Mouse (Mus musculus): ENCODE measurements at regions not wholly inside any gene's neighbourhood (a gene's known extent, or its start where the extent isn't known, plus 50 kb on each side); places are given as distances from the start of the nearest gene placed in this dataset.

DNA sequence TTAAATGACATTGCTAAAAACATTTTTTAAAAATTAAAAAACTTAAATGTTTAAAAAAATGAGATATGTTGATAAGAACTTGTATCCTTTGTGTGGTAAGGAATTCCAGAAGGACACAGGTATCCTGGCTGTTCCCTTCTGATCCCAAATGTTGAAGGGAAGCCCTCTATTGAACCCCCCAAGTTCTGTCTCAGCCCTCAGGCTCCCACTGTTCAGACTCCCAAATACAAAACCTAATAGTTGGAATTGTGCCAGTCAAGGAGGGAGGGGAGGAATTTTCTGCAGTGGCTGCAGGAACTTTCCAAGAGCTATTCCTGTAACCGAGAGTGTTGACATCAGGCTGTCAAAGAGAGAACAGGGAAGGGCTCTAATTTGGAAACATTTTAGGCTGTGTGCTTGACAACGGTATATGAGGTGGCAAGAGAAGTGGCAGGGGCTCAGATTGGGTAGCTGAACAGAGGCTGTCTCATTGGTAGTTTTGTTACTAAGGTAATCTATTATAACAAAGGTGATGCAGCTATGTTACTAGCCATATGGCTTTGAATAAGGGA lies 843.8 kb upstream of the A1bg start:
- no peaks in the 10 kb centered on the region for H3K36me3 ChIP-seq
- WGBS: 32% methylated on average over 2 of the region's 2 CpGs
- ATAC-seq (ENCODE audit: insufficient number of reproducible peaks, insufficient read depth, low FRiP score, low TSS enrichment, low read depth): peak; percentile 64; the same call in 1 of the 2 replicates
- no peak overlapping the region for H3K4me3 ChIP-seq (replicated peaks)
- H3K27ac ChIP-seq: no peak overlapping the region
- peaks cover 21% of the 10 kb centered on the region; the same call in 1 of the 2 replicates for H3K4me1 ChIP-seq (replicated peaks)
- H3K4me2 ChIP-seq: no peak overlapping the region
- no peak overlapping the region for H3K9ac ChIP-seq (replicated peaks)
- H3K9me3 ChIP-seq: no peaks in the 10 kb centered on the region
- H3K27me3 ChIP-seq: no peaks in the 10 kb centered on the region

DNA sequence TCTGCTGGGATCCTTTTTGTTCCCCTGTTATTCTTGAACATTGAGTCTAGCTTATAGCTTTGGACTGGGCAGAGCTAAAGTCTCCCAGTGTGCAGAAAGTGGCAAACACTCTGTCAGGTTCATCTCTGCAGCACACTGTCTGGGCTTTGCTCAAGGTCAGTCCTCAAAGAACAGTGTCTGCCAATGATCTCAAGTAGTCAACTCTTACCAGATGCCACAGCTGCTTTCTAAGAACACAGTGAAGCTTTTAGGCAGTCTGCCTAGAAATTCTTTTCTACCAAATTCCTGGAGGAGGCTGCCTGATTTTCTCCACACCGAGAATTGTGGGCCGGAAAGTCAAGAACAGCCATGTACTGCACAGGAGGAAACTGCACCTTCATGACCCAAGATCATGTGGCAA lies 831.0 kb upstream of the A1bg start:
- Histone ChIP-seq H3K9me3 (no peaks in the 10 kb centered on the region), H3K4me2 (no peak overlapping the region), H3K4me3 (replicated peaks) (no peak overlapping the region), H3K27ac (no peak overlapping the region), H3K36me3 (no peaks in the 10 kb centered on the region), H3K27me3 (no peaks in the 10 kb centered on the region), H3K9ac (replicated peaks) (no peak overlapping the region), H3K4me1 (replicated peaks) (no peaks in the 10 kb centered on the region)
- no peak for ATAC-seq (ENCODE audit: insufficient number of reproducible peaks, insufficient read depth, low FRiP score, low TSS enrichment, low read depth)
- WGBS: 82% methylated on average over 2 of the region's 2 CpGs

DNA sequence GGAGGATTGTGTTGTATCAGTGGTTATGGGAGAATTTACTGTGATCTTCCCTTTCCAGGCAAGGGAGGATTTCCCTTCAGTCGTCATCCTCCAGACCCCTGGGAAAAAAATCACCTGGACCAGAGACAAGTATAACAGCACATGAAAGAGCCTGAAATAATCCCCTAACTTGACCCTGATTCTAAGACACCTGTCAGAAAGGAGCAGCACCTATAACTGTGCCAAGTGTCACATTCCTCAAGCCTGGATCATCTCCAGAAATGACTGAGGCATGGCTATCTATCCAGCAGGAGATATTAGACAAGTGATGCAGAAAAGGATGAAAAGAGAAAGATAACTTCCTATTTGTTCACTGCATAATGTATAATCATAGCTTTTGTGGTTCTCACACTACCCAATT lies 800.9 kb upstream of the A1bg start:
- H3K4me2 ChIP-seq: no peak overlapping the region
- no peaks in the 10 kb centered on the region for H3K27me3 ChIP-seq
- no peak overlapping the region for H3K27ac ChIP-seq
- H3K9ac ChIP-seq (replicated peaks): no peak overlapping the region
- no peaks in the 10 kb centered on the region for H3K9me3 ChIP-seq
- no peak for ATAC-seq (ENCODE audit: insufficient number of reproducible peaks, insufficient read depth, low FRiP score, low TSS enrichment, low read depth)
- no peaks in the 10 kb centered on the region for H3K4me1 ChIP-seq (replicated peaks)
- H3K4me3 ChIP-seq (replicated peaks): no peak overlapping the region
- no peaks in the 10 kb centered on the region for H3K36me3 ChIP-seq
- WGBS: 58% methylated on average over 1 of the region's 1 CpGs

DNA sequence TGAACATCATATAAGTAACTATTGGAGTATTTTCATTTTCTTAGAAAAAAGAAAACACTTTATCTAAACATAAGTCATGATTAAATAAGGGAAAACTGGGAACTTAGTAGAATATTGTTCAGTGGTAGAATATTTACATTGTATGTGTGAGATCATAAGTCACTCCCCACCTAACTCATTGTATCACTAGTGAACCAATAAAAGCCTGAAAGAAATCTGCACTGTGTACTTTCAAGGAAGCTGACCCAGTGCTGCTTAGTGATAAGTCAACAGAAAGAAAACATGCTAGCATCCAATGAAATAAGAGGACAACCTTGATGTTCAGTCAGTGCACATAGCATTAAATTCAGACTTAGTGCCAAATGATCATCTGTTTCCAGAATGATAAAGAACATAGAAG lies 795.7 kb upstream of the A1bg start:
- Histone ChIP-seq H3K27me3 (no peaks in the 10 kb centered on the region), H3K9me3 (no peaks in the 10 kb centered on the region), H3K4me1 (replicated peaks) (no peaks in the 10 kb centered on the region), H3K4me3 (replicated peaks) (no peak overlapping the region), H3K4me2 (no peak overlapping the region), H3K9ac (replicated peaks) (no peak overlapping the region), H3K36me3 (no peaks in the 10 kb centered on the region), H3K27ac (no peak overlapping the region)
- ATAC-seq (ENCODE audit: insufficient number of reproducible peaks, insufficient read depth, low FRiP score, low TSS enrichment, low read depth): no peak

DNA sequence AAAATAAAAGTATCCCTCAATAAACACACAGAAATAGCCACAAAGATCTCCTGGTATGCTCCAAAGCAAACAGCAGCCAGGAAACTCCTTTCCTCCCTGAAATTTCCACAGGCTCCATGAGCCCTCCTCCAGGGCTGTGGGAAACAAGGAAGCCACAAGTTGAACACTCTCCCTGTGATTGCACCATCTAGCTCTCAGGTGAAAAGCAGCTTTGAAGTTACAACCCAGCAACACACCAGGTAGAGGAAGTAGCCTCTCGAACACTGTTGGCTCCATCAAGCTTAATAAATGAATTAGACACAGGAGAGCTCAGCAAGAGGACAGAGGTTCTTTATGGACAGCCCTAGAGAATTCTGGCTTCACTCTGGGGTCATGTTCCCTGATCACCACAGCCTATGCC lies 794.4 kb upstream of the A1bg start:
- Histone ChIP-seq H3K36me3 (no peaks in the 10 kb centered on the region), H3K9me3 (no peaks in the 10 kb centered on the region), H3K27me3 (no peaks in the 10 kb centered on the region), H3K4me2 (no peak overlapping the region), H3K27ac (no peak overlapping the region), H3K9ac (replicated peaks) (no peak overlapping the region), H3K4me1 (replicated peaks) (no peaks in the 10 kb centered on the region), H3K4me3 (replicated peaks) (no peak overlapping the region)
- WGBS: 78% methylated on average over 1 of the region's 1 CpGs
- ATAC-seq (ENCODE audit: insufficient number of reproducible peaks, insufficient read depth, low FRiP score, low TSS enrichment, low read depth): no peak

DNA sequence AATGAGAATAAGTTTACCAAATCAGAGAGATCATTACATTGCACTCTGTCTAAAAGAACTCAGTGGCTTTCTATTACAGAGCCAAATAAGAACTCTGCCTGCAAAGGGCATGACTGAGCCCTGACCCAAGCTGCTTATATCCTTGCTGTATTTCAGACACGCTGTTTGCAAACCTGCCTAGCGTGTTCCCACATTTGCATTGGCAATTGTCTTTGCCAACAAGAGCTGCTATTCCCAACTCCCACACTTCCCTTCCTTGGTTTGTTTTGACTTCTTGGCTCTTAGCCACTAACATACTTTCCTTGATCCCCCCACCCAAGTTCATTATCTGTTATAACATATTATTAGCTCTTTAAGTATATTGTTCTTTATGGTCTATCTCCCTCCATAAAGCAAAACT lies 791.1 kb upstream of the A1bg start:
- no peaks in the 10 kb centered on the region for H3K36me3 ChIP-seq
- no peak overlapping the region for H3K27ac ChIP-seq
- WGBS: 81% methylated on average over 2 of the region's 2 CpGs
- H3K9ac ChIP-seq (replicated peaks): no peak overlapping the region
- H3K9me3 ChIP-seq: no peaks in the 10 kb centered on the region
- no peak overlapping the region for H3K4me3 ChIP-seq (replicated peaks)
- ATAC-seq (ENCODE audit: insufficient number of reproducible peaks, insufficient read depth, low FRiP score, low TSS enrichment, low read depth): no peak
- no peak overlapping the region for H3K4me2 ChIP-seq
- H3K27me3 ChIP-seq: no peaks in the 10 kb centered on the region
- H3K4me1 ChIP-seq (replicated peaks): no peaks in the 10 kb centered on the region

DNA sequence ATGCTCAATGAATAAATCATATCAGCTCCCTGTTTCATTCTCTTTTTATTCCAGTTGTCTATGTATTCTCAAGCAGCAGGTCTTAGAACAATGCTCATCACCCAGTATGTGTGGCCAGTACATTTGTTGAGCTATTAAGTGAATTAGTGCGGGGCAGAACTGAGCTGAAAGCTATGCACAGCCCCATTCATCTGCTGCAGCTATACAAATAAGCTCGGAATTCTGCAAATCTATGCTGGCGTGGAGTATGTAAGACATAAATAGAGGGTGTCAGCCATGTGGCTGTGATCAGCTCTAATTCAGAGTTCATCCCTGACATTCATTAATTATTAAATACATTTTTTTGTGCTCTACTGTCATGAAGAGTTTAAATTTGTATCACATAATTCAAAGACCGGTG lies 786.1 kb upstream of the A1bg start:
- no peak for ATAC-seq (ENCODE audit: insufficient number of reproducible peaks, insufficient read depth, low FRiP score, low TSS enrichment, low read depth)
- 92% methylated on average over 4 of the region's 4 CpGs for WGBS
- H3K4me3 ChIP-seq (replicated peaks): no peak overlapping the region
- no peaks in the 10 kb centered on the region for H3K4me1 ChIP-seq (replicated peaks)
- no peak overlapping the region for H3K27ac ChIP-seq
- H3K9ac ChIP-seq (replicated peaks): no peak overlapping the region
- H3K4me2 ChIP-seq: no peak overlapping the region
- no peaks in the 10 kb centered on the region for H3K9me3 ChIP-seq
- H3K36me3 ChIP-seq: no peaks in the 10 kb centered on the region
- no peaks in the 10 kb centered on the region for H3K27me3 ChIP-seq

DNA sequence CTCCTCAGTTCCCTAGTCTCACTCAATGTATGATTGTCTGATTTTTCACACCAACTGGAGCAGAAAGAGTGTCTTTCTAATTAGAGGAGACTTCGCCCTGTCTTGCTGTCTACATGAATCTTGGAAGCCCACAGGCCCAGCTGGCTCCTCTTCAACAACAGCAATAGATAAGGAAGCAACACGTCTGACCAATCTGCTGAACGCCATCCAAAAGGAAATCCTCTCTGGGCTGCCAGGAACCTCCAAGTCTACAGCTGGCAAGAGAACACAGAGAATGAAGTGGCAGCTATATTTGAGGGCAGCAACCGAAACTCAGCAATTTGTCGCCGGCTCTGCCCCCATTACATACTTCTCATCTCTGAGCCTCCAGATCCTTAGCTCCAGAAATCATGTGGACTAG lies 785.1 kb upstream of the A1bg start:
- Histone ChIP-seq H3K27ac (no peak overlapping the region), H3K36me3 (no peaks in the 10 kb centered on the region), H3K9me3 (no peaks in the 10 kb centered on the region), H3K9ac (replicated peaks) (no peak overlapping the region), H3K4me3 (replicated peaks) (no peak overlapping the region), H3K27me3 (no peaks in the 10 kb centered on the region), H3K4me1 (replicated peaks) (no peaks in the 10 kb centered on the region), H3K4me2 (no peak overlapping the region)
- WGBS: 88% methylated on average over 6 of the region's 6 CpGs
- no peak for ATAC-seq (ENCODE audit: insufficient number of reproducible peaks, insufficient read depth, low FRiP score, low TSS enrichment, low read depth)

DNA sequence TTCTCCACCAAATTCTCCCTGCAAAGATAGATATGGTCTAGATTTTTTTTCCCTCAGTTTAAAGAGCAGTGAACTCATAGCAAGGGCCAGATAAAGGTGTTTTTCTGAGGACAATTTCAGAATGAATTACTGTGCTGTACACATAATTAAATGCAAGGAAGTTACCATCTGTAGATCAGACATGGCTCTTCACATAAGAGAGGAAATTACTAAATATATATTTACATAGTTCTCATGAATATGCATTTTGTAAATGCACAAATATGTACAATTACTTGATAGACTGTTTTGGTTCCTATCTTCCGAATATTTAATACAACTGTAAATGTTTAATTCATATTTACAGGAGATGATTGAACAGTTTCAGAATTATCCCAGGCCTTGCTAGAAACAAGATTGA lies 769.9 kb upstream of the A1bg start:
- no peaks in the 10 kb centered on the region for H3K36me3 ChIP-seq
- no peak overlapping the region for H3K27ac ChIP-seq
- H3K4me3 ChIP-seq (replicated peaks): no peak overlapping the region
- whole genome bisulfite sequencing: 88% methylated on average over 1 of the region's 1 CpGs
- no peak for ATAC-seq (ENCODE audit: insufficient number of reproducible peaks, insufficient read depth, low FRiP score, low TSS enrichment, low read depth)
- H3K9ac ChIP-seq (replicated peaks): no peak overlapping the region
- no peaks in the 10 kb centered on the region for H3K4me1 ChIP-seq (replicated peaks)
- H3K9me3 ChIP-seq: no peaks in the 10 kb centered on the region
- H3K4me2 ChIP-seq: no peak overlapping the region
- no peaks in the 10 kb centered on the region for H3K27me3 ChIP-seq

DNA sequence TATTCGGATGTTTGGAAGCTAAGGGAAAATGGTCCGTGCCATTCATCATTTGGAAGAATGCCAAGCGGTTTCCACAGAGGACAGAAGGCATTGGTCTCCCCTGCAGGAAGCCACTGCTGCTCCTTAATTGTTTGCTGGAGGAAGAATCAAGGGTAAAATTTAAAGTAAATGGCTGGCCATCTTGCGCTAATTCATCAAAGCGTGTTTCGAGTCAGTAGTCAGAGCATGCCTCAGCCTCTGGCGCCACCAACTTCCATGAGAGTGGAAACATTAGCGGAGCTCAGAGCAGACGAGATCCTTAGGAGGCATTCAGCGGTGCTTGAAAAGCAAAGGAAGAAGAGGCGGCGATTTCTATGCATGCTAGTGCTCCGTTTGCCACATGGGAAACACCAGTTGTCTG lies 767.6 kb upstream of the A1bg start:
- H3K9ac ChIP-seq (replicated peaks): no peak overlapping the region
- WGBS: 91% methylated on average over 13 of the region's 13 CpGs
- ATAC-seq (ENCODE audit: insufficient number of reproducible peaks, insufficient read depth, low FRiP score, low TSS enrichment, low read depth): no peak

DNA sequence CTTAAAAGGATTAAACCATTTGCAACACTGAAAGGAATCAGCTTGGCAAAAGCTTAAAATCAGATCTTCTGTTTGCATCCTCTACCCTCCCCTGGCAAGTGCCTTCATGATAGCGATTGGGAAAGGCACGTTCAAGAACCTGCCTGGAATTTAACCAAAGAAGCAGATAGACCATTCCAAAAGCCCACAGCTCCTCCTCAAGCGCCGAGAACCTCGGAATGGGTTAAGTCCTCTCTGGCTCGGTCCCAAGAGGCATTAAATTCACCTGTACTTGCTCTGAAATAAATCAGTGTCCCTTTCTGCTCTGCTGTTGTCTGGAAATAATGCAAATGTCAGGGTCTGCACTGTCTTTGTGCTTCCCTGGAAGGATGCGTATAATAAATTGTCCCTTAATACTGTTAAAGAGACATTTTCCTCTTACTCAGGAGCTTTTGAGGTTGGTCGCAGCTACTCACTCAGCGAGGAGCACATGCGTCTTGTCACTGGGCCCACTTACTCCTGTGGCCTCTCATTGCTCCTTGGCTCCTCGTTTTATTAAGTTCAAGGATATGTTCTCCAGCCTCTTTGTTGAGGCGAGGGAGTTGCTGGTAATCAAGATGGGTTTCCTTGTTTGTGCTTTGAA lies 767.1 kb upstream of the A1bg start:
- Histone ChIP-seq H3K4me3 (replicated peaks) (no peak overlapping the region), H3K27ac (no peak overlapping the region), H3K9me3 (no peaks in the 10 kb centered on the region), H3K36me3 (no peaks in the 10 kb centered on the region), H3K4me2 (no peak overlapping the region), H3K9ac (replicated peaks) (no peak overlapping the region), H3K4me1 (replicated peaks) (no peaks in the 10 kb centered on the region), H3K27me3 (no peaks in the 10 kb centered on the region)
- 86% methylated on average over 12 of the region's 12 CpGs for WGBS
- no peak for ATAC-seq (ENCODE audit: insufficient number of reproducible peaks, insufficient read depth, low FRiP score, low TSS enrichment, low read depth)

More for the DNA sequence above, 767.6 kb upstream of the A1bg start:
- Histone ChIP-seq H3K4me1 (replicated peaks) (no peaks in the 10 kb centered on the region), H3K27me3 (no peaks in the 10 kb centered on the region), H3K4me3 (replicated peaks) (no peak overlapping the region), H3K36me3 (no peaks in the 10 kb centered on the region), H3K27ac (no peak overlapping the region), H3K4me2 (no peak overlapping the region), H3K9me3 (no peaks in the 10 kb centered on the region)

DNA sequence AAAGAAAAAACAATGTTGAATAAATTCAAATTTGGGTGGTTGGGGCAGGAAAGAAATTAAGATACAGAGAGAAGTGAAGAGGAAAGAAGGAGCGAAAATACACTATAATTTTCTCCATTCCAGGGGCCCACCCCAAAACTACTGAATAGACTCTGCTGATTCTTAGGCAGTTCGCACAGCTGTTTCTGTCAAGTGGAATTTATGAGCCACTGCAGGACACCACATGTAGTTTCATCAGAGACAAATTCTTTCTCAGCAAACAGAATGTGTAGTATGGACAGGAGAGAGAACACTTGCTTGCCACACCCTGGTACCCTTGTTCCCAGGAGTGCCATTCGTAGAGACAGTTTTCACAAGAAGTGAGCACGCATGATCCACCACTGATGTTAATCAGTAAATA lies 760.2 kb upstream of the A1bg start:
- H3K4me1 ChIP-seq (replicated peaks): no peaks in the 10 kb centered on the region
- no peaks in the 10 kb centered on the region for H3K36me3 ChIP-seq
- H3K4me2 ChIP-seq: no peak overlapping the region
- no peak for ATAC-seq (ENCODE audit: insufficient number of reproducible peaks, insufficient read depth, low FRiP score, low TSS enrichment, low read depth)
- no peak overlapping the region for H3K9ac ChIP-seq (replicated peaks)
- no peaks in the 10 kb centered on the region for H3K9me3 ChIP-seq
- H3K27me3 ChIP-seq: no peaks in the 10 kb centered on the region
- WGBS: 83% methylated on average over 4 of the region's 4 CpGs
- no peak overlapping the region for H3K27ac ChIP-seq
- H3K4me3 ChIP-seq (replicated peaks): no peak overlapping the region

All from limb, embryonic 12.5 days (tissue).